Mouse (Mus musculus) stomach, embryonic 14.5 days (tissue): ENCODE results near the gene Cnrip1. TPM values are rescaled to one million over a fixed set of nuclear protein-coding genes. Genes with fewer than 3 reads are reported as not detected.
"Not testable (repeated sequence)": the region's sequence is repeated elsewhere in the genome, so short reads cannot be mapped to it uniquely, and the experiment has no call there.

Experiments used
- ATAC-seq: fragments of 200-750 bp; cut with Nextera tagmentation; 2 replicates; pipeline ENCODE4 v1.8.0; 2017; ENCODE audit warnings: low read depth, moderate TSS enrichment; ENCODE audit not compliant: insufficient number of reproducible peaks, insufficient read depth, low FRiP score
- H3K27ac ChIP-seq: fragments of 300-500 bp; sonication (generic); 2 replicates; pipeline ENCODE4 v1.5.1; 2014; ENCODE audit warnings: mild to moderate bottlenecking, low read length, moderate library complexity, mixed read lengths
- H3K27me3 ChIP-seq: fragments of 300-500 bp; sonication (generic); 2 replicates; pipeline ENCODE4 v1.6.1; 2014; ENCODE audit warnings: low read length, control low read depth, mixed read lengths; ENCODE audit not compliant: control insufficient read depth, insufficient read depth
- H3K36me3 ChIP-seq: fragments of 300-500 bp; sonication (generic); 2 replicates; pipeline ENCODE4 v1.6.1; 2014; ENCODE audit warnings: mild to moderate bottlenecking, control low read depth, low read length, moderate library complexity, mixed read lengths; ENCODE audit not compliant: control insufficient read depth, insufficient read depth
- H3K4me1 ChIP-seq: fragments of 300-500 bp; sonication (generic); 2 replicates; pipeline ENCODE4 v1.6.1; 2014; ENCODE audit warnings: low read length, control low read depth, mixed read lengths; ENCODE audit not compliant: control insufficient read depth, insufficient read depth
- H3K4me2 ChIP-seq: fragments of 300-500 bp; sonication (generic); replicated peaks from 2 replicates; pipeline ENCODE4 v1.6.1; 2014; ENCODE audit warnings: low read depth, low read length, control low read depth
- H3K4me3 ChIP-seq: fragments of 300-500 bp; sonication (generic); 2 replicates; pipeline ENCODE4 v1.5.1; 2014; ENCODE audit warnings: low read depth, low read length, control low read depth
- H3K9ac ChIP-seq: fragments of 300-500 bp; sonication (generic); replicated peaks from 2 replicates; pipeline ENCODE4 v1.6.1; 2014; ENCODE audit warnings: low read depth, mild to moderate bottlenecking, control low read depth, low read length, moderate library complexity, mixed read lengths
- H3K9me3 ChIP-seq: fragments of 300-500 bp; sonication (generic); 2 replicates; pipeline ENCODE4 v1.6.1; 2016; ENCODE audit warnings: low read depth, low read length, control low read depth; ENCODE audit not compliant: control insufficient read depth
- WGBS: fragments of 180-500 bp; shearing (Covaris S2); extraction: QIAGEN DNeasy Blood & Tissue Kit; methylation state at CpG from one replicate; pipeline ENCODE4 v1.1.7; 2014; 5-methylcytosine and 5-hydroxymethylcytosine counted together
- polyA plus RNA-seq: library from polyadenylated mRNA; unstranded; fragments of >200 nt; fragmentation: Nextera tagmentation; extraction: Ambion mirVana; gene quantifications from 2 replicates; pipeline ENCODE4 v1.2.1, GENCODE M21; 2014

The Cnrip1 gene
- polyA plus RNA-seq, 1 experiment from 2014 or later: 43.3 TPM

GRCm38 (mm10) chr11:17012948-17013347 lies 38.4 kb upstream of the Cnrip1 start:
- Histone ChIP-seq H3K9ac (no peak overlapping the region), H3K27ac (no peak overlapping the region), H3K4me1 (no peaks in the 10 kb centered on the region), H3K9me3 (no peaks in the 10 kb centered on the region), H3K27me3 (no peaks in the 10 kb centered on the region), H3K4me2 (no peak overlapping the region), H3K4me3 (no peak overlapping the region), H3K36me3 (no peaks in the 10 kb centered on the region)
- no peak for ATAC-seq

- Histone ChIP-seq H3K4me3 (no peak overlapping the region), H3K36me3 (no peaks in the 10 kb centered on the region), H3K9me3 (peaks cover 5% of the 10 kb centered on the region), H3K4me1 (no peaks in the 10 kb centered on the region), H3K27ac (no peak overlapping the region), H3K27me3 (no peaks in the 10 kb centered on the region), H3K9ac (no peak overlapping the region), H3K4me2 (no peak overlapping the region)
- WGBS: 90% methylated on average over 7 of the region's 7 CpGs
- no peak for ATAC-seq
Observed at GRCm38 (mm10) chr11:17019328-17019727, 32.1 kb upstream of the Cnrip1 start.

- 72% methylated on average over 6 of the region's 6 CpGs for WGBS
- H3K9me3 ChIP-seq: peaks cover 5% of the 10 kb centered on the region
- no peak overlapping the region for H3K27ac ChIP-seq
- no peaks in the 10 kb centered on the region for H3K36me3 ChIP-seq
- H3K4me1 ChIP-seq: no peaks in the 10 kb centered on the region
- no peak for ATAC-seq
- H3K9ac ChIP-seq: no peak overlapping the region
- no peaks in the 10 kb centered on the region for H3K27me3 ChIP-seq
- no peak overlapping the region for H3K4me3 ChIP-seq
- H3K4me2 ChIP-seq: no peak overlapping the region
Observed at GRCm38 (mm10) chr11:17023206-17023605, 28.2 kb upstream of the Cnrip1 start.

GRCm38 (mm10) chr11:17023984-17024383 lies 27.4 kb upstream of the Cnrip1 start:
- Histone ChIP-seq H3K4me3 (no peak overlapping the region), H3K4me1 (no peaks in the 10 kb centered on the region), H3K36me3 (no peaks in the 10 kb centered on the region), H3K27ac (no peak overlapping the region), H3K9me3 (peaks cover under 1% of the 10 kb centered on the region; the same call in 1 of the 2 replicates), H3K27me3 (no peaks in the 10 kb centered on the region), H3K9ac (no peak overlapping the region), H3K4me2 (no peak overlapping the region)
- ATAC-seq: no peak
- WGBS: 77% methylated on average over 3 of the region's 3 CpGs

- no peak overlapping the region for H3K27ac ChIP-seq
- H3K27me3 ChIP-seq: no peaks in the 10 kb centered on the region
- H3K4me3 ChIP-seq: no peak overlapping the region
- no peak overlapping the region for H3K9ac ChIP-seq
- H3K4me2 ChIP-seq: no peak overlapping the region
- no peaks in the 10 kb centered on the region for H3K36me3 ChIP-seq
- 84% methylated on average over 2 of the region's 2 CpGs for WGBS
- no peaks in the 10 kb centered on the region for H3K4me1 ChIP-seq
- no peak for ATAC-seq
- H3K9me3 ChIP-seq: no peaks in the 10 kb centered on the region
Observed at GRCm38 (mm10) chr11:17045806-17046205, 5.6 kb upstream of the Cnrip1 start.

DNA sequence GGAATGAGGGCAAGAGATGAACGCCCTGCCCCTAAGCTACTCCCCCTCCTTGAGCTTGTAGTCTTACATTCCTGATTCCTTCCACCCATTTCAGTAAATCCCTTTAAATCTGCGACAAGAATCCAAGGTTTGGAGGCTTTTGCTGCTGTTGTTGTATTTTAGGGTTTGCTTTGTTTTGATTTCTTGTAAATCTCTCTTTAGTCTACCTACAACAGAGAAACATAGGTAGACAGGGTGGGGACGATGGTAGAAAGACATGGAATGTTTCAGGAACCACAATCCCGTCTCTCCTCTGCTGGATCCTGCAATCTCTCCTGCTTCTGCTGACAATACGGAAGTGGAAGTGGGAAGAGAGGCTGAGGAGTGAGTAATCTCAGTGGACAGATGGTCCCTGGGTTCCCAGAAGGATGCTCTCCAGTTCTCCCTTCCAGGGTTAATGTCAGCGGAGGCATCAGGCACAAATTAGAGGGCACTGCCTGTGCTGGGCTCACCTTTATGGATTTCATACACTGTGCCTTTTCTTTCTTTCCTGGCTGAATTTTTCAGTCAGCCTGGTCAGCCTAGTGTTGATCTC lies 1.2 kb downstream of the Cnrip1 start:
- Histone ChIP-seq H3K27ac (peak overlapping the region; percentile 72; the same call in 1 of the 2 replicates), H3K4me1 (no peaks in the 10 kb centered on the region; the same call in 1 of the 2 replicates), H3K27me3 (no peaks in the 10 kb centered on the region), H3K4me2 (peak overlapping the region; percentile 62), H3K9me3 (no peaks in the 10 kb centered on the region), H3K9ac (peak overlapping the region; percentile 37), H3K36me3 (no peaks in the 10 kb centered on the region), H3K4me3 (peak overlapping the region; percentile 49)
- ATAC-seq: no peak
- whole genome bisulfite sequencing: 17% methylated on average over 6 of the region's 6 CpGs

DNA sequence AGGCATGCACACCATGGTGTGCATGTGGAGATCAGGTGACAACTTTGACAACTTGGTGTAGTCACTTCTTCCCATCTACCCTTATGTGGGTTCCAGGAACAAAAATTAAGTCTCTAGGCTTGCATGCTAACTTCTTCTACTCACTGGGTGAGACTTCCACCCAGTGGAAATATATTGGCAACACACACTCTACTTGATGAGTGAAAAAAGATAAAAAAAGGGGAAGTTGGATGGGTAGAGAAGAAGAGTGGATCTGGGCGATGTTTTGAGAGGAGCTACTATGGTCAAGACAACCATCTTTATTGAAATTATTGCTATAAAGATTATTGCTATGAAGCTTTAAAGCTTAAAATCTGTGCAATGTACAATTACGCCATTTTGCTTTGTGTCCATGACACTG lies 18.0 kb downstream of the Cnrip1 start:
- not testable (repeated sequence) for H3K9me3 ChIP-seq, H3K9ac ChIP-seq, H3K36me3 ChIP-seq, H3K4me1 ChIP-seq, H3K27ac ChIP-seq, ATAC-seq, H3K4me2 ChIP-seq, H3K27me3 ChIP-seq, H3K4me3 ChIP-seq
- 89% methylated on average over 2 of the region's 2 CpGs for WGBS

- no peaks in the 10 kb centered on the region for H3K36me3 ChIP-seq
- no peak overlapping the region for H3K27ac ChIP-seq
- no peaks in the 10 kb centered on the region for H3K9me3 ChIP-seq
- no peak for ATAC-seq
- H3K9ac ChIP-seq: no peak overlapping the region
- WGBS: 97% methylated on average over 2 of the region's 2 CpGs
- H3K4me3 ChIP-seq: no peak overlapping the region
- no peaks in the 10 kb centered on the region for H3K27me3 ChIP-seq
- H3K4me1 ChIP-seq: no peaks in the 10 kb centered on the region
- no peak overlapping the region for H3K4me2 ChIP-seq
Observed at GRCm38 (mm10) chr11:17075656-17076055, 24.3 kb downstream of the Cnrip1 start.

DNA sequence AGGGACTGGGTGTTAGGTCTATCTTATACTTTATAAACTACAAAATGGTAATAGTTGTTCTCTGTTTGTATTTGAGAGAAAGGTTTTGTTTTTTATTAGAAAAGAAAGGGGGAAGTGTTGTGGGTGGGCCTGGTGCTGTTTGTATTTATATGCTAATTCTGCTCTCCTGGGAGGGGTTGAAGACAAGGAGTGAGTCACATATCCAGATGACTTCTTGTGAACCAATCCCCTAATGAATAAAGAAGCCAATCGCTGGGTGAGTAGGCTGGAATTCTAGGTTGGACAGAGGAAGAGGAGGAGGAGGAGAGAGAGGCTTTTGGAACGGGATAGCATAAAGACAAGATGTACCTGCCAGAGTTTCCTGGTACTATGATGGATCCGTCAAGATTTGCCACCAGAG lies 30.7 kb downstream of the Cnrip1 start:
- no peaks in the 10 kb centered on the region for H3K4me1 ChIP-seq
- WGBS: 51% methylated on average over 3 of the region's 3 CpGs
- no peak overlapping the region for H3K27ac ChIP-seq
- H3K4me2 ChIP-seq: no peak overlapping the region
- H3K9me3 ChIP-seq: no peaks in the 10 kb centered on the region
- H3K4me3 ChIP-seq: no peak overlapping the region
- H3K9ac ChIP-seq: no peak overlapping the region
- H3K36me3 ChIP-seq: no peaks in the 10 kb centered on the region; the same call in 1 of the 2 replicates
- ATAC-seq: no peak
- H3K27me3 ChIP-seq: no peaks in the 10 kb centered on the region
